In the genomic region with DNA sequence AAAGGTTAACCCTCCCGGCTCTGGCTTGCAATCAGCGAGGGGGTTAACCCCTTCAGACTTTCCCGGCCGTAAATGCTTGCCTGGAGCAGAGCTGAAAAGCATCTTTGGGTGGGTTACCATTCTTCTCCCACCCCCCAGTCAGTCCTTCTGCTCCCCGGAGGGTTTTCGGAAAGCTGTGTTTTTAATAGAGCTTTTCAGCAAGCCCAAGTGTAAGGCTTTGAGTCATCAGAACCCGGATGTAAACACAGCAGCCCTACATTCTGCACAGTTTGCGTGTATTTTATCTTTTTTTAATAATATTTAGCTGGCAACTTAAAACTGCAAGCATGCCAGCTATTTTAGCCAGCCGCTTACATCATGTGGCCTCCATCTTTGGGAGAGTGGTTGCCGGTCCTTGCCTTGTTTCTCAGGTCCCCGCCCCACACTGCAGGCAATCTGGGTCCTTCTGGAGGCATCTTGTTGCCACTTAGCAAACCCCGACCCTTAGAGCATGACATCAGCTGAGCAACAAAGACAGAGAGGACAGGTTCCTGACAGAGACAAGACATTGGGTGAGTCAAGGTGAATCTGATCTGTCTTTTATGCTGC, we compare ENCODE assay signal across 8 mouse cellular contexts. TPM values are rescaled to one million over a fixed set of nuclear protein-coding genes. Genes with fewer than 3 reads are reported as not detected.
DNase-seq lines count a peak whose midpoint lies in the region; ATAC-seq and TF ChIP-seq lines count a peak whose summit lies in the region.

No protein-coding gene starts in this region.

- H3K4me3 ChIP-seq in spleen, adult 2 months (ENCODE audit: extremely low read depth, insufficient read depth, insufficient read length), result peak overlapping the region; percentile 58
- peak overlapping the region; percentile 52 for H3K4me3 ChIP-seq in forebrain, embryonic 10.5 days
- peak overlapping the region; percentile 55 for H3K4me3 ChIP-seq in limb, embryonic 10.5 days
- peak overlapping the region; percentile 35 for H3K4me3 ChIP-seq in midbrain, embryonic 16.5 days (ENCODE audit: low read depth, low read length)

- ATAC-seq in midbrain, embryonic 16.5 days, result peak; percentile 12

- no peak for TF ChIP-seq POLR2A in spleen, adult 2 months (IDR thresholded peaks at IDR 0.05; ENCODE audit: low read depth, low read length)

- H3K9ac ChIP-seq in midbrain, embryonic 16.5 days (ENCODE audit: low read depth, low read length), result peak overlapping the region; percentile 65

- H3K27me3 ChIP-seq in spleen, adult 2 months (ENCODE audit: control insufficient read depth, insufficient read depth, low read length), result no peaks in the 10 kb centered on the region
- peaks cover 13% of the 10 kb centered on the region for H3K27me3 ChIP-seq in forebrain, embryonic 10.5 days (ENCODE audit: poor library complexity, severe bottlenecking)
- H3K27me3 ChIP-seq in limb, embryonic 10.5 days (ENCODE audit: low read depth, poor library complexity, severe bottlenecking), result peaks cover 6% of the 10 kb centered on the region; the same call in 1 of the 2 replicates
- H3K27me3 ChIP-seq in midbrain, embryonic 16.5 days (ENCODE audit: control insufficient read depth, insufficient read depth, low read depth, low read length), result no peaks in the 10 kb centered on the region

- H3K36me3 ChIP-seq in spleen, adult 2 months (ENCODE audit: control insufficient read depth, insufficient read depth, low read length), result no peaks in the 10 kb centered on the region
- no peaks in the 10 kb centered on the region for H3K36me3 ChIP-seq in forebrain, embryonic 10.5 days (replicated peaks)
- no peaks in the 10 kb centered on the region for H3K36me3 ChIP-seq in limb, embryonic 10.5 days
- no peaks in the 10 kb centered on the region for H3K36me3 ChIP-seq in midbrain, embryonic 16.5 days (ENCODE audit: control insufficient read depth, insufficient read depth, low read length)

- peaks cover 39% of the 10 kb centered on the region for H3K4me1 ChIP-seq in spleen, adult 2 months (ENCODE audit: control insufficient read depth, insufficient read depth, insufficient read length)
- peaks cover 100% of the 10 kb centered on the region for H3K4me1 ChIP-seq in forebrain, embryonic 10.5 days
- peaks cover 96% of the 10 kb centered on the region for H3K4me1 ChIP-seq in limb, embryonic 10.5 days
- H3K4me1 ChIP-seq in midbrain, embryonic 16.5 days (ENCODE audit: control insufficient read depth, insufficient read depth, low read length), result peaks cover 85% of the 10 kb centered on the region

- TF ChIP-seq CTCF in spleen, adult 2 months (IDR thresholded peaks at IDR 0.05; ENCODE audit: extremely low read depth, insufficient read depth, insufficient read length, insufficient replicate concordance), result no peak

- peak overlapping the region; percentile 97 for H3K27ac ChIP-seq in spleen, adult 2 months (ENCODE audit: insufficient read depth, low read length)
- peak overlapping the region; percentile 95 for H3K27ac ChIP-seq in forebrain, embryonic 10.5 days
- H3K27ac ChIP-seq in limb, embryonic 10.5 days, result peak overlapping the region; percentile 92
- H3K27ac ChIP-seq in midbrain, embryonic 16.5 days (ENCODE audit: low read length), result peak overlapping the region; percentile 98

- no peaks in the 10 kb centered on the region for H3K9me3 ChIP-seq in forebrain, embryonic 10.5 days
- no peaks in the 10 kb centered on the region for H3K9me3 ChIP-seq in limb, embryonic 10.5 days (replicated peaks)
- H3K9me3 ChIP-seq in midbrain, embryonic 16.5 days (replicated peaks; ENCODE audit: control insufficient read depth, low read length, poor library complexity, severe bottlenecking), result no peaks in the 10 kb centered on the region

- WGBS in spleen, adult 2 months, result 3% methylated on average over 12 of the region's 12 CpGs
- WGBS in forebrain, embryonic 10.5 days, result under 1% methylated on average over 12 of the region's 12 CpGs
- under 1% methylated on average over 12 of the region's 12 CpGs for WGBS in limb, embryonic 10.5 days
- 0% methylated on average over 12 of the region's 12 CpGs for WGBS in midbrain, embryonic 16.5 days

- peak overlapping the region; percentile 67 for H3K4me2 ChIP-seq in midbrain, embryonic 16.5 days (ENCODE audit: low read length)

- DNase-seq in adrenal gland, postnatal 25 days, result peak; percentile 30
- DNase-seq in adrenal gland, adult 8-10 months, result no peak
- DNase-seq in spleen, adult 2 months (ENCODE audit: low read depth in 1 of 2, low spot score in 2 of 2), result no peak
- DNase-seq in spleen, adult 12 weeks (ENCODE audit: low spot score), result no peak
- peak; percentile 69 for DNase-seq in forebrain, embryonic 10.5 days (ENCODE audit: extremely low spot score, low spot score)
- peak; percentile 66 for DNase-seq in limb, embryonic 10.5 days (ENCODE audit: low spot score)
- DNase-seq in ovary, postnatal 36 days (ENCODE audit: low spot score), result no peak

RNA-seq across cellular contexts. Expression of a gene that starts 10.3 kb away (rescaled TPM):
- 65.4 and 74.6 TPM in 2 replicates for total RNA-seq in adrenal gland, postnatal 25 days (2021)
- total RNA-seq in adrenal gland, adult 8-10 months (2022), result 10 to 100 TPM; 69.8 to 92.2 (median 82.8) TPM
- polyA plus RNA-seq in spleen, adult 2 months (2012; rRNA removed), result 33.2 and 50.3 TPM in 2 replicates
- polyA plus RNA-seq in forebrain, embryonic 10.5 days (2016; fragmentation: Nextera tagmentation; extraction: Ambion mirVana), result 20.5 and 22.6 TPM in 2 replicates
- 11.9 and 22.6 TPM in 2 replicates for polyA plus RNA-seq in limb, embryonic 10.5 days (2016; fragmentation: Nextera tagmentation; extraction: Ambion mirVana)
- 69.3 and 76.9 TPM in 2 replicates for polyA plus RNA-seq in midbrain, embryonic 16.5 days (2015; fragmentation: Nextera tagmentation; extraction: Ambion mirVana)

RNA-seq across cellular contexts. Expression of a gene that starts 51.9 kb away (rescaled TPM):
- total RNA-seq in adrenal gland, postnatal 25 days (2021), result 29.9 and 31.0 TPM in 2 replicates
- 10 to 100 TPM; 25.4 to 43.9 (median 32.1) TPM for total RNA-seq in adrenal gland, adult 8-10 months (2022)
- polyA plus RNA-seq in spleen, adult 2 months (2012; rRNA removed), result 24.2 and 31.1 TPM in 2 replicates
- polyA plus RNA-seq in forebrain, embryonic 10.5 days (2016; fragmentation: Nextera tagmentation; extraction: Ambion mirVana), result 39.1 and 40.4 TPM in 2 replicates
- polyA plus RNA-seq in limb, embryonic 10.5 days (2016; fragmentation: Nextera tagmentation; extraction: Ambion mirVana), result 31.8 and 37.7 TPM in 2 replicates
- polyA plus RNA-seq in midbrain, embryonic 16.5 days (2015; fragmentation: Nextera tagmentation; extraction: Ambion mirVana), result 56.6 and 57.8 TPM in 2 replicates

Comparison
In these comparisons a context has a peak if more than half of its experiments do, and no peak if none do; other contexts are left out.
1. DNase-seq: peak in adrenal gland, postnatal 25 days (single experiment), forebrain, embryonic 10.5 days (single experiment) and limb, embryonic 10.5 days (single experiment); none in adrenal gland, adult 8-10 months (single experiment), spleen, adult 2 months (0 of 2), spleen, adult 12 weeks (single experiment) and ovary, postnatal 36 days (single experiment).
2. Peak in every context shown above with its lines, with median percentiles within 50 percentile points of each other: H3K27ac ChIP-seq and H3K4me3 ChIP-seq.